Mouse (Mus musculus): ENCODE data around the gene Syt14. TPM values are rescaled to one million over a fixed set of nuclear protein-coding genes. Genes with fewer than 3 reads are reported as not detected.

The Syt14 gene
- polyA plus RNA-seq (2016; fragmentation: Nextera tagmentation; extraction: Ambion mirVana): 3.7 and 4.1 TPM in 2 replicates

DNA sequence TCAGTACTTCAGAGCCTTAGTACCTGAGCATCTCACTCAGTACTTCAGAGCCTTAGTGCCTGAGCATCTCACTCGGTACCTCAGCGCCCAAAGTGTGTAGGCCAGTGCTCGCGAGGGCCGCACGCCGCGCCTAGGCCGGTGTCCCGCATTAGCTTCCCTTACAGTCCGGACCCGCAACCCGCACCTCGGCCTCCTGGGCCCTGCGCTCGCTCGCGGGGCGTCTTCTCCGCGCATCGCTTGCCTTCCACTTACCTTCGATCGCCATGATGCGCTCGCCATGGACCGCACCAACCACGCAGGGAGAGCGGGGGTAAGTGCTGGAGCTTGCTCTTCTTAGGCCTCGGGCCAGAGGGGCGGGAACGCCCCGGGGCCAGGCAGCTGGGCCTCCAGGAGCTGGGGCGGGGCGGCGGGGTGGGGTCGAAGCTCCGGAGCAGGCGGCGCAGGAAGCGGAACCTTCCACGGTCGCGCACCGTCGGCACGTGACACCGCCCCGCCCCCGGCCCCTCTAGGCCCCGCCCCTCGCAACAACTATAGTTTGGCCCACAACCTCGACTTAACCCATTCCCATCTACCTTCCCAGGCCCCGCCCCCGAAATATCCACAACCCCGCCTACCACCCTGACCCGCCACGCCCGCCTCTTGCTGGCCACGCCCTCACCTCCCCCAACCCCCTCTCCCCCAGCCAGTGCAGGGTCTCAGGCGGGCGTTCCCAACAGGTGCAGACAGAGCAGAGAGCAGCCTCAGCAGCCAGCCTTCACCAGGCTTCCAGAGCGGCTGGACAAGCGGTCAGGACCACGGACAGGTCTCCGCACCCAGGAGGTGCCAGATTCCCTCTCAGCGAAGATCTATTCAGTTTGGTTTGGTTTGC, at the start of gene Syt14:
TSS of gene Syt14 (minus strand) at position 405 of the 868 bp plus-strand sequence.
- 0% methylated on average over 56 of the region's 67 CpGs for WGBS
- Histone ChIP-seq H3K9me3 (replicated peaks) (no peaks in the 10 kb centered on the region), H3K27ac (replicated peaks) (peak within 1 kb of the TSS; percentile 88), H3K4me3 (peak within 1 kb of the TSS; percentile 88), H3K27me3 (ENCODE audit: low read depth, poor library complexity, severe bottlenecking) (no peaks in the 10 kb centered on the region; the same call in 1 of the 2 replicates), H3K4me1 (peaks cover 21% of the 10 kb centered on the region), H3K36me3 (no peaks in the 10 kb centered on the region)
- DNase-seq (ENCODE audit: low spot score): peak; percentile 92

DNA sequence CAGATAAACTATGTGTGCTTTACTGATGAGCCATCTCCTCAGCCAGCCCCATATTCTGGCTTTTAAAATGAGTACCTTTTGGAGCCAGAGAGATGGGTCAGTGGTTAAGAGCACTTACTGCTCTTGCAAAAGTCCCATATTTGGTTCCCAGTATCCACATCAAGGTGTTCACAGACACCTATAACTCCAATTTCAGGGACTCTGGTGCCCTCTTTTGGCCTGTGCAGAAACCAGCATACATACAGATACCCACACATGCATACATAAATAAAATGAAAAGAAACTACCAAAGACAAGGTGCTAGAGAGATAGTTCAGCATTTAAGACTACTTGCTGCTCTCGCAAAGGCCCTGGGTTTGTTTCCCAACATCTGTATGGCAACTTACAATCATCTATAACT, 48.4 kb upstream of the Syt14 start:
- no peak overlapping the region for H3K27ac ChIP-seq (replicated peaks)
- DNase-seq (ENCODE audit: low spot score): no peak
- 87% methylated on average over 1 of the region's 1 CpGs for WGBS
- H3K4me1 ChIP-seq: peaks cover 10% of the 10 kb centered on the region
- H3K27me3 ChIP-seq (ENCODE audit: low read depth, poor library complexity, severe bottlenecking): no peaks in the 10 kb centered on the region
- no peaks in the 10 kb centered on the region for H3K36me3 ChIP-seq
- no peak overlapping the region for H3K4me3 ChIP-seq
- H3K9me3 ChIP-seq (replicated peaks): no peaks in the 10 kb centered on the region

DNA sequence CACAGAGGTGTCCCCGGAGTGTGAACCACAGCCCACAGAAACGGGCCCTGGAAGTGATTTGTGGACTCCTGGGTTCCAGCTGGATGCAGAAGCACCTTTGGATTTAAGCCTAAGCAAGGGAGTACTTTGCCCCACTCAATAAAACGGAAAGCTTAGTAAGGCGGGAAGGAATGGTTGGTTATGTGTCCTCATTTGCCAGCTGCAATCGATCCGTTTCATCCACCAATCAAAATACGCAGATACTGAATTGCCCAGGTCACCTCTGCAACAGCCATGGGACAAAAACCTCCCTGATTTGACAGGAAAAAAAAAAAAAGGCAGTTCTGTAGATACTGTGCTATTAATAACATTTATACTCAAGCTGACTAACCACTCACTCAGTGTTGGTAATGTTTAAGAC, 47.5 kb upstream of the Syt14 start:
- no peak overlapping the region for H3K27ac ChIP-seq (replicated peaks)
- H3K4me1 ChIP-seq: peaks cover 10% of the 10 kb centered on the region
- no peak overlapping the region for H3K4me3 ChIP-seq
- DNase-seq (ENCODE audit: low spot score): no peak
- no peaks in the 10 kb centered on the region for H3K27me3 ChIP-seq (ENCODE audit: low read depth, poor library complexity, severe bottlenecking)
- H3K9me3 ChIP-seq (replicated peaks): no peaks in the 10 kb centered on the region
- H3K36me3 ChIP-seq: no peaks in the 10 kb centered on the region
- WGBS: 91% methylated on average over 7 of the region's 7 CpGs

DNA sequence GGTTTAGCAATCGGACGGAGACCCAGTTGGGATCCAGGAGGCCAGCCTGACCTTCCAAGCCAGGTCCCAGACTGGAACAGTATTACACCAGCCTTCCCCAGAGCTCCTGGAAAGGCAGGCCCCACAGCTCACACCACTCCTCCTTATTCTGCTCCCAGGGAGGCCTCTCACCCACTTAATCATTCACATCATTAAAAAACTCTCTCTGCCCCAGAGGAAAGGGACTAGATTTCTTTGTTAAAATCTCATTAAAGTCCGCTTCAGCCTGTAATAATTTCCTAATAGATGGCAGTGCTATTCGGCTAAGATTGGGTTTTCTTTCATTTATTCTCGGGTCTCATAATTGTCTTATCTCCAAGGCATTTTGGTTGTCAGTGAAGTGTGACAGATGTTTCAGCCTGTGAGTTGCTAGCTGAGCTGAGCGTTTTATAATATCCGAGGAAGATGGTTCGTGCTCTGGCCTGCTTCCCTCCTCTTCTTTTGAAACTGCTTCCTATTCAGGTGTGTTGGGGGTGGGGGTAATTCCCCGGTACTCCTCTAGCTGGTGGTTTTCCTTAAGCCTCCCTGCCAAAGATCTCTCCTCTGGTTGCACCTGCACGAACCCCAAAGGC, 46.8 kb upstream of the Syt14 start:
- Histone ChIP-seq H3K9me3 (replicated peaks) (no peaks in the 10 kb centered on the region), H3K4me3 (no peak overlapping the region), H3K4me1 (peaks cover 10% of the 10 kb centered on the region), H3K27me3 (ENCODE audit: low read depth, poor library complexity, severe bottlenecking) (no peaks in the 10 kb centered on the region), H3K36me3 (no peaks in the 10 kb centered on the region), H3K27ac (replicated peaks) (no peak overlapping the region)
- DNase-seq (ENCODE audit: low spot score): no peak
- WGBS: 65% methylated on average over 10 of the region's 10 CpGs

DNA sequence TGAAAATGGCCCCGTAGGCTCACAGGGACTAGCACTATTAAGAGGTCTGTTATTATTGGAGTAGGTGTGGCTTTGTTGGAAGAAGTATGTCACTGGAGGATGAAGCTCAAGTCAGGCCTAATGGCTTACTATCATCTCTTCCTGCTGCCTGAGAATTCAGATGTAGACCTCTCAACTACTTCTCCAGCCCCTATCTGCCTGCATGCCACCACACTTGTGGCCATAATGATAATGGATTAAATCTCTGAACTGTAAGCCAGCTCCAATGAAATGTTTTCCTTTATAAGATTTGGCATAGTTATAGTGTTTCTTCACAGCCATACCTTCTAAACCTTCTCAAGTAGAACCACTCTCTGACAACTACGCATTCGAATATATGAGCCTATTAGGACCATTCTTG, 27.0 kb upstream of the Syt14 start:
- no peak for DNase-seq (ENCODE audit: low spot score)
- no peak overlapping the region for H3K27ac ChIP-seq (replicated peaks)
- H3K27me3 ChIP-seq (ENCODE audit: low read depth, poor library complexity, severe bottlenecking): no peaks in the 10 kb centered on the region
- no peaks in the 10 kb centered on the region for H3K36me3 ChIP-seq
- WGBS: 94% methylated on average over 3 of the region's 3 CpGs
- H3K4me3 ChIP-seq: no peak overlapping the region
- no peaks in the 10 kb centered on the region for H3K4me1 ChIP-seq
- no peaks in the 10 kb centered on the region for H3K9me3 ChIP-seq (replicated peaks)

DNA sequence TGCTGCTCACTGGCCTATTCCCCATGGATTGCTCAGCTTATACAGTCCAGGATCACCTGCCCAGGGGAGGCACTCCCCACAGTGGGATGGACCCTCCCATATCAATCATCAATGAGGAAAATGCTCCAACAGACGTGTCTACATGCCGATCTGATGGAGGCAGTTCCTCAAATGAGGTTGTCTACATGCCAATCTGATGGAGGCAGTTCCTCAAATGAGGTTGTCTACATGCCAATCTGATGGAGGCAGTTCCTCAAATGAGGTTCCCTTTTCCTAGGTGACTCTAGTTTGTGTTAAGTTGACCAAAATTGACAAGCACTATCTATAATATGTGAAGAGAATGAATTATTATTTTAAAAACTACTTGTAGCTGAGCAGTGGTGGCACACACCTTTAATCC, 24.6 kb upstream of the Syt14 start:
- Histone ChIP-seq H3K27ac (replicated peaks) (no peak overlapping the region), H3K36me3 (no peaks in the 10 kb centered on the region), H3K4me1 (no peaks in the 10 kb centered on the region), H3K4me3 (no peak overlapping the region), H3K27me3 (ENCODE audit: low read depth, poor library complexity, severe bottlenecking) (no peaks in the 10 kb centered on the region), H3K9me3 (replicated peaks) (no peaks in the 10 kb centered on the region)
- DNase-seq (ENCODE audit: low spot score): no peak
- 83% methylated on average over 2 of the region's 2 CpGs for WGBS

DNA sequence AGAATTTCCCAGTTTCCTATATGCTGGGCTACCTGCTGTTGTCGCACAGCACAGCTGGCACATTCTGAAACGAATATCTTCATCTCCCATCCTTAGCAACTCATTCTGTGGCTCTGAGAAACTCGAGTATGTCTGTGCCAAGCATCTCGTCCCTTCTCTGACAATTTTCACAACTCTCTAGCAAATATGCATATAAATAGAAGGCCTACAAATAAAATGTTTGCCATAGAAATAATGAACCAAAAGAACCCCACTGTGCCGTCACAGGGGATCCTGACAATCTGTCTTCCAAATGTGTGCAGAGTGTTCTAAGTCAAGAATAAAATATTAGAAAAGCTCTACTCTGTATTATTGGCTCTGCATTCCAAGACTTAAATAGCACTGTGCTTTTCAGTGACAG, 24.0 kb upstream of the Syt14 start:
- Histone ChIP-seq H3K4me1 (no peaks in the 10 kb centered on the region), H3K27me3 (ENCODE audit: low read depth, poor library complexity, severe bottlenecking) (no peaks in the 10 kb centered on the region), H3K36me3 (no peaks in the 10 kb centered on the region), H3K9me3 (replicated peaks) (no peaks in the 10 kb centered on the region), H3K4me3 (no peak overlapping the region), H3K27ac (replicated peaks) (no peak overlapping the region)
- WGBS: 84% methylated on average over 5 of the region's 5 CpGs
- DNase-seq (ENCODE audit: low spot score): no peak

DNA sequence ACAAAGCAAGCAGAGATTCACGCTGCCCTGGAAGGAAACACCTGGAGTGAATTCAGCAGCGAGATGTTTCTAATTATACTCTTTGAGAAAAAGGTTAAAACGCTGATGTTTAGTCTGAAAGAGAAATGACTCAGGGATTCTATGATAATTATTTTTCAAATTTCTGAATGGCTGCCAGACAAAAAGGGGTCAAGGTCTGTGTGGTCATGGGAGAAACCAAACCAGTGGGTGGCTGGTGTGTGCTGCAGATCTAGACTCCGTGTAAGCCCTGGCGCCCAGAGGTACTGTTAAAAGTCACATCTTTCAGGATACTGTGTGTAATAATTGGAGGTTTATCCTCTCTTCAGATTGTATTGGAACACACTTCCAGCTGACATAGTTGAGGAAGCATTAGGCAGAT, 18.8 kb upstream of the Syt14 start:
- DNase-seq (ENCODE audit: low spot score): no peak
- no peaks in the 10 kb centered on the region for H3K27me3 ChIP-seq (ENCODE audit: low read depth, poor library complexity, severe bottlenecking)
- no peaks in the 10 kb centered on the region for H3K9me3 ChIP-seq (replicated peaks)
- WGBS: 83% methylated on average over 5 of the region's 5 CpGs
- H3K36me3 ChIP-seq: no peaks in the 10 kb centered on the region
- H3K4me1 ChIP-seq: no peaks in the 10 kb centered on the region
- H3K4me3 ChIP-seq: no peak overlapping the region
- H3K27ac ChIP-seq (replicated peaks): no peak overlapping the region

DNA sequence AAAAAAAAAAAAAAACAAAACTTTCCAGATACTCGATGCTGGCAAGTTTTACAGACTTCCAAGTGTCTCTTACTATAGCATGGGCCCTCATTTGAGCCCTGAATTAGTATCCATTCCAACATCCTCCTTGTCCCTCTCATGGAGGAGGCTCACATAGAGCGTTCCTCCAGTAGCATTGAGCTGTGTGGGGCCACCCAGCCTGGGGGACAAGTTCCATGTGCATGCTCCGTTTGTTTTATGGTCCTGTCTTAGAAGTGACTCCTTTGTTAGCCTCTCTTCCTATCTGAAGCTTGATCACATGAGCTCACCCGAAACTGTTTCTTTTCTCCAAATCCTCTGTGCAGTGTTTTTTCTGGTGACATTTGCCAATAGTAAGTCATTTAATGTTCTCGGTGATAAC, 17.5 kb upstream of the Syt14 start:
- Histone ChIP-seq H3K4me1 (no peaks in the 10 kb centered on the region), H3K27ac (replicated peaks) (no peak overlapping the region), H3K4me3 (no peak overlapping the region), H3K9me3 (replicated peaks) (no peaks in the 10 kb centered on the region), H3K36me3 (no peaks in the 10 kb centered on the region), H3K27me3 (ENCODE audit: low read depth, poor library complexity, severe bottlenecking) (no peaks in the 10 kb centered on the region)
- 82% methylated on average over 5 of the region's 5 CpGs for WGBS
- no peak for DNase-seq (ENCODE audit: low spot score)

DNA sequence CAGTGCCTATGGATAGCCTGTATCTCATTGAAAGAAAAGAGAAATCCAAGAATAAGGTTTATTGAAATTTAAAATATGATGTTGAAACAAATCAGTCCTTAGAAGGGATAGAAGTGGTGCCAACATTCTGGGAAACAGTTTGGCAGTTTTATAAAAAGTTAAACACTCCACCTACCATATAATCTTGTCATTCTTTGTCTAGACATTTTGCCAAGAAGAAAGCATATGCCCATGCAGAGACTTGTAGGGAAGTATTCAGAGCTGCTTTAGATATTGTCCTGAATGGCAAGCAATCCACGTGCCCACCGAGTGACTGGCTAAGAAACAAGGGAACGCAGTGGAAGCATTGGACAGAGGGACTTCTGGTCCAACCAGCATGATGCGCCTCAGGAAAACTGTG, 12.0 kb upstream of the Syt14 start:
- Histone ChIP-seq H3K4me1 (no peaks in the 10 kb centered on the region), H3K27me3 (ENCODE audit: low read depth, poor library complexity, severe bottlenecking) (no peaks in the 10 kb centered on the region), H3K36me3 (no peaks in the 10 kb centered on the region), H3K4me3 (no peak overlapping the region), H3K27ac (replicated peaks) (no peak overlapping the region), H3K9me3 (replicated peaks) (no peaks in the 10 kb centered on the region)
- WGBS: 96% methylated on average over 4 of the region's 4 CpGs
- no peak for DNase-seq (ENCODE audit: low spot score)

DNA sequence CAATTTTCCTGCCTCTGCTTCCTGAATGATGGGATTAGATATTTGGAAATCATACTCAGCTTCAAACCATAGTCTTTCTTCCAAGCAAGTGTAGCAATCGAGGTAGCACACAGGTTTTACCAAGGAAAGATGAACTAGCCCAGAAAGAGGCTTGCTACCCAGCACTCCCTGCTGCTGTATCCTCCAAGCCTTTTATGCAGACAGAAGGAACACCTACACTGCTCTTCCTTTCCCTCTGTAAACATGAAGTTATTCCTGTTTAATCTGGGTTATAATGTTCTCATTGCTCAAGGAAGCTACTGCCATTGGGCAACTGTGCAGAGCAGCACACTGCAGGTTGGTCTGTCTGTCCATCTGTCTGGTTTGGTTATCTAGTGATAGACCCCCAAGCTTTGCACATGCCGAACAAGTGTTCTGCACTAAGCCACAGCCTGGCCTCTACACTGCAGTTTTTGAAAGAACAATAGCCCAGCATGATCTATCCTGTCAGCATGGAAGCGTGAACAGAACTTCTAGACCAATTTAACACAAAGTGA, 7.3 kb upstream of the Syt14 start:
- WGBS: 62% methylated on average over 3 of the region's 3 CpGs
- DNase-seq (ENCODE audit: low spot score): no peak
- no peak overlapping the region for H3K27ac ChIP-seq (replicated peaks)
- H3K9me3 ChIP-seq (replicated peaks): no peaks in the 10 kb centered on the region
- no peaks in the 10 kb centered on the region for H3K27me3 ChIP-seq (ENCODE audit: low read depth, poor library complexity, severe bottlenecking)
- H3K4me3 ChIP-seq: no peak overlapping the region
- H3K4me1 ChIP-seq: no peaks in the 10 kb centered on the region
- no peaks in the 10 kb centered on the region for H3K36me3 ChIP-seq

DNA sequence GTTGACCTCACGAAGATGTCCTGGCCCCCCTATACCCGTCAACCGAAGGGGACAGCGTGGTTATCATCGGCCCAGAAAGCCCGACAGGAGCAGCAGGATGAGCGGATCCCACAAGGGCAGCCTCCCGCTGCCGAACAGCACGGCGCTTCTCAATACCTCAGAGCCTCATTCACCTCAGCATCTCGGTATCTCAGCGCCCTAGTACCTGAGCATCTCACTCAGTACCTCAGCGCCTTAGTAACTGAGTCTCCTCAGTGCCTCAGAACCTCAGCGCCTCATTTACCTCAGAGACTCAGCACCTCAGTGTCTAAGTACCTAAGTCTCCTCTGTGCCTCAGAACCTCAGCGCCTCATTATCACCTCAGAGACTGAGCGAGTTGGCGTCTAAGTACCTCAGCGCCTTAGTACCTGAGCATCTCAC, 614 bp downstream of the Syt14 start:
- Histone ChIP-seq H3K9me3 (replicated peaks) (no peaks in the 10 kb centered on the region), H3K4me3 (peak overlapping the region; percentile 88), H3K27ac (replicated peaks) (peak overlapping the region; percentile 88), H3K27me3 (ENCODE audit: low read depth, poor library complexity, severe bottlenecking) (no peaks in the 10 kb centered on the region; the same call in 1 of the 2 replicates), H3K4me1 (peaks cover 21% of the 10 kb centered on the region), H3K36me3 (no peaks in the 10 kb centered on the region)
- DNase-seq (ENCODE audit: low spot score): no peak
- under 1% methylated on average over 19 of the region's 19 CpGs for WGBS

DNA sequence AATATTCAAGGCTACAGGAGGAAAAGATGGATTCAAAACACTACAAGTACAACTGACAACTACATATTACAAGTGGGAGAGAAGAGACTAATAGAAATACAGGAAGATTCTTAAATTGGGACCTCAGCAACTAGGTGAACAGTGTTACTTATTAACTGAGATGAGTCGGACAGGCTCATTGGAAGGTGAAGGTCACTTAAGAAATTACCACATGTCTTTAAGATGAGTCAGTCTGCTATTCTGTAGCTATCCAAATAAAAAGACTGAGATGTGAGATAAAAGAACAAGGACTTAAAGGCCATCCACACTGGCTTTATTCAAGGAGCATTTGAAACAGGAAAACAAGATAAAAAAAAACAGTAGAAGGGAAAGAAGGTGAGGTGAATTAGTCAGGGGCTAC, 11.3 kb downstream of the Syt14 start:
- Histone ChIP-seq H3K27ac (replicated peaks) (no peak overlapping the region), H3K4me1 (no peaks in the 10 kb centered on the region), H3K4me3 (no peak overlapping the region), H3K9me3 (replicated peaks) (no peaks in the 10 kb centered on the region), H3K36me3 (no peaks in the 10 kb centered on the region), H3K27me3 (ENCODE audit: low read depth, poor library complexity, severe bottlenecking) (no peaks in the 10 kb centered on the region)
- no peak for DNase-seq (ENCODE audit: low spot score)
- WGBS: 84% methylated on average over 1 of the region's 1 CpGs

Data from midbrain, embryonic 10.5 days (tissue).